Comparison of ENCODE assay signal across 2 mouse cellular contexts in the genomic region with DNA sequence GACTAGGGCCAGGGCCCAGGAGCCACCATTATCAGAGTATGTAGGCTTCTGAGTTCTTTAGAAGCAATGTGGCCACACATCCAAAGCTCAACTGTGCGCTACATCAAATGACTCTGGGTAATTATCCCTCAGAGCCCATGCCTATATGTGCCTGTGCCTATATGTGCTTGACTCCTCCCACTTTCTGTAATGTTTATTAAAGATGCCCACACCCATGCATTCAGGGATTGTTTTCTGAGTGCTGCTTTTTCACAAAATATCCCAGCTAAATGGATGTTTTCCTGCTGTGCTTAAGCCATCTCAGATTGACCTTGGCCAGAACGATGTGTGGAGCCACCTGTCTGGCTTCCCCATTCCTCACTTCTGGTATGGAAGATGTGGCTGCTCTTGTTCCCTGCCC.
TF ChIP-seq lines count a peak whose summit lies in the region.

No protein-coding gene starts in this region.

TF ChIP-seq in CH12.LX, 34 proteins besides CTCF, POLR2A, EP300 and RAD21 (continued from another document):
- TF ChIP-seq MAX (IDR thresholded peaks at IDR 0.05; ENCODE audit: low read length) (no peak), MEF2A (IDR thresholded peaks at IDR 0.05; ENCODE audit: borderline replicate concordance, low read depth, low read length) (no peak), ETS1 (conservative IDR thresholded peaks at IDR 0.05; ENCODE audit: low read depth, low read length) (no peak), JUN (IDR thresholded peaks at IDR 0.05; ENCODE audit: insufficient read depth, low read depth, low read length) (no peak), SIN3A (IDR thresholded peaks at IDR 0.05; ENCODE audit: low read length) (no peak)

TF ChIP-seq in MEL, 35 proteins besides CTCF, POLR2A, EP300 and RAD21 (continued from another document):
- no peak for TF ChIP-seq TCF12 (IDR thresholded peaks at IDR 0.05; ENCODE audit: low read depth, low read length)
- TF ChIP-seq GATA1 (IDR thresholded peaks at IDR 0.05; ENCODE audit: low read depth, low read length): no peak
